Mouse (Mus musculus) stomach, postnatal 0 days (tissue): Measurements from ENCODE around the gene Gda. TPM values are rescaled to one million over a fixed set of nuclear protein-coding genes. Genes with fewer than 3 reads are reported as not detected.

Source experiments
- ATAC-seq: fragments of 200-750 bp; cut with Nextera tagmentation; 2 replicates; pipeline ENCODE4 v1.8.0; 2017; ENCODE audit not compliant: low FRiP score, low TSS enrichment
- DNase-seq: peaks from one replicate; pipeline ENCODE4 v3.0.0-alpha.2; 2016; ENCODE audit warnings: low spot score
- H3K27ac ChIP-seq: fragments of 300-500 bp; sonication (generic); replicated peaks from 2 replicates; pipeline ENCODE4 v1.5.1; 2014; ENCODE audit warnings: mild to moderate bottlenecking, control low read depth
- H3K27me3 ChIP-seq: fragments of 300-500 bp; sonication (generic); 2 replicates; pipeline ENCODE4 v1.6.1; 2014; ENCODE audit warnings: low read length; ENCODE audit not compliant: control insufficient read depth, insufficient read depth
- H3K36me3 ChIP-seq: fragments of 300-500 bp; sonication (generic); 2 replicates; pipeline ENCODE4 v1.6.1; 2014; ENCODE audit warnings: low read length, mixed read lengths; ENCODE audit not compliant: control insufficient read depth, insufficient read depth
- H3K4me1 ChIP-seq: fragments of 300-500 bp; sonication (generic); replicated peaks from 2 replicates; pipeline ENCODE4 v1.6.1; 2014; ENCODE audit warnings: antibody characterized with exemption; ENCODE audit not compliant: control insufficient read depth, insufficient read depth
- H3K4me2 ChIP-seq: fragments of 300-500 bp; sonication (generic); replicated peaks from 2 replicates; pipeline ENCODE4 v1.6.1; 2014; ENCODE audit warnings: low read depth, mild to moderate bottlenecking, control low read depth, moderate library complexity
- H3K4me3 ChIP-seq: fragments of 300-500 bp; sonication (generic); 2 replicates; pipeline ENCODE4 v1.5.1; 2014; ENCODE audit warnings: low read depth, low read length, control low read depth
- H3K9ac ChIP-seq: fragments of 300-500 bp; sonication (generic); 2 replicates; pipeline ENCODE4 v1.6.1; 2014; ENCODE audit warnings: mild to moderate bottlenecking, low read length, control low read depth, mixed read lengths
- H3K9me3 ChIP-seq: fragments of 300-500 bp; sonication (generic); 2 replicates; pipeline ENCODE4 v1.6.1; 2016; ENCODE audit warnings: low read length; ENCODE audit not compliant: control insufficient read depth
- CTCF ChIP-seq: IDR thresholded peaks from 2 replicates; pipeline ENCODE4 v1.5.1; 2016; ENCODE audit warnings: antibody characterized with exemption, low read depth, mild to moderate bottlenecking, moderate library complexity
- EP300 ChIP-seq: optimal IDR thresholded peaks from 2 replicates; pipeline ENCODE3; 2016; ENCODE audit warnings: antibody characterized with exemption
- WGBS: fragments of 180-500 bp; shearing (Covaris S2); extraction: QIAGEN DNeasy Blood & Tissue Kit; methylation state at CpG from one replicate; pipeline ENCODE4 v1.1.7; 2014; 5-methylcytosine and 5-hydroxymethylcytosine counted together
- polyA plus RNA-seq: library from polyadenylated mRNA; unstranded; fragments of >200 nt; fragmentation: Nextera tagmentation; extraction: Ambion mirVana; gene quantifications from 2 replicates; pipeline ENCODE4 v1.2.1, GENCODE M21; 2015

The Gda gene
- polyA plus RNA-seq, 1 experiment from 2014 or later, result 0.22 TPM

- no peak for DNase-seq
- no peak for ATAC-seq
- Histone ChIP-seq H3K27ac (no peak overlapping the region), H3K27me3 (no peaks in the 10 kb centered on the region), H3K9me3 (no peaks in the 10 kb centered on the region), H3K4me1 (no peaks in the 10 kb centered on the region), H3K4me3 (no peak overlapping the region), H3K9ac (no peak overlapping the region), H3K36me3 (no peaks in the 10 kb centered on the region), H3K4me2 (no peak overlapping the region)
- 47% methylated on average over 2 of the region's 2 CpGs for WGBS
- TF ChIP-seq EP300 (peak; percentile 64), CTCF (no peak)
These were observed 26.2 kb upstream of the Gda start for GRCm38 (mm10) chr19:21499394-21499983.

GRCm38 (mm10) chr19:21495817-21496216 lies 22.6 kb upstream of the Gda start:
- no peak overlapping the region for H3K9ac ChIP-seq
- H3K27ac ChIP-seq, result no peak overlapping the region
- ATAC-seq (no peak), DNase-seq (no peak)
- WGBS, result 57% methylated on average over 4 of the region's 4 CpGs
- no peaks in the 10 kb centered on the region for H3K9me3 ChIP-seq
- no peak for TF ChIP-seq CTCF
- H3K27me3 ChIP-seq, result no peaks in the 10 kb centered on the region
- no peak overlapping the region for H3K4me2 ChIP-seq
- H3K4me3 ChIP-seq, result no peak overlapping the region
- H3K36me3 ChIP-seq, result no peaks in the 10 kb centered on the region
- no peaks in the 10 kb centered on the region for H3K4me1 ChIP-seq

DNA sequence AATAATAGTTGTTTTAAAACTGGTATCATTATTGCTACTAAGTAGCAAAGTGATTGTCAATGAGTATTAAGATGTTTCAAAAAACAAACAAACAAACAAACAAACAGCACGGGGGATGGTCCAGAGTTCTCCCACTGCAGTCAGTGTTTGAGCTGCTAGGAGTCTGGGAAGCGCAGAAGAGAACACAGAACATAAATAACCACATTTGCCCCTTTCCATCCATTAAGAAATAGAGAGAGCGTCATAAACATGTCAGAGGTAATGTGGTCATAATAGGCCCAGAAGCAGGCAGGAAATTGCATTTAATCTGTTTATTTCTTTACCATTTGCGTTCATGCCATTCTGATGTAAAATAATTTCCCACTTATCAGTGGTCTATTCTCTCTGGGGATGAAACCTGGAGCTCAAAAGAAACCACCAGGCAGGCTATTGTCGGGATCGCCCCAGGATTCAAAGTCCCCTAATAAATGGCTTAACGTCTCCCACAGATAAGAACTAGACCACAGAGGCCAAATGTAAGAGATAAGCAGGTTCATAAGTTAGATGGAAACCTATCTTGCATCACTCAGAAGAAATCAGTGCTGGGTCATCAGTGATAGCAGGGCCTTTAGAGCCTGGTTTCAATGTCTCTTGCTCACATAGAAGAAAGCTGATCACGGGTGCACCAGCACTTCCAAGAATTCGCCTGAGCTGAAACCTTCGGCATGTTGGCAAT lies 20.7 kb upstream of the Gda start:
- Histone ChIP-seq H3K27me3 (no peaks in the 10 kb centered on the region), H3K36me3 (no peaks in the 10 kb centered on the region), H3K4me2 (no peak overlapping the region), H3K4me3 (no peak overlapping the region), H3K27ac (no peak overlapping the region), H3K9ac (no peak overlapping the region), H3K9me3 (no peaks in the 10 kb centered on the region), H3K4me1 (no peaks in the 10 kb centered on the region)
- TF ChIP-seq CTCF (no peak), EP300 (no peak)
- DNase-seq, result no peak
- no peak for ATAC-seq
- 70% methylated on average over 10 of the region's 10 CpGs for WGBS

DNA sequence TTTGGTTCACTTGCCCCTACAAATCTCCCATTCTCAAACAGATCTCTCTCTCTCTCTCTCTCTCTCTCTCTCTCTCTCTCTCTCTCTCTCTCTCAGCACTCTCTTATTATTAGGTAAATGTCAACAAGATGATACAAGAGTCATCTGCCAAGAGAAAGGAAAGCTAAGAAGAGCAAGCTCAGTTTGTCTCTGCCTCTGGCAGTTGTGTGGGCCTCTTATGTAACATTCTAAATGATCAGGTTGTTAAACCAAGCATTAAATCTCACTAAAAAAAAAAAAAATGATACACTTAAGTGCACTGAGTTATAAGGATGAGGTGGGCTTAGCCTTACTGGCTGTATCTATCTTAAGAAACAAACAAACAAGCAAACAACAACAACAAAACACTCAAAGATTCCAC lies 18.1 kb upstream of the Gda start:
- no peaks in the 10 kb centered on the region for H3K36me3 ChIP-seq
- ATAC-seq, result no peak
- no peaks in the 10 kb centered on the region for H3K4me1 ChIP-seq
- H3K4me3 ChIP-seq, result no peak overlapping the region
- no peak overlapping the region for H3K27ac ChIP-seq
- H3K9ac ChIP-seq, result no peak overlapping the region
- no peak overlapping the region for H3K4me2 ChIP-seq
- H3K27me3 ChIP-seq, result no peaks in the 10 kb centered on the region
- DNase-seq, result no peak
- no peak for TF ChIP-seq CTCF
- H3K9me3 ChIP-seq, result no peaks in the 10 kb centered on the region

- Histone ChIP-seq H3K9me3 (no peaks in the 10 kb centered on the region), H3K36me3 (no peaks in the 10 kb centered on the region), H3K4me1 (no peaks in the 10 kb centered on the region), H3K4me3 (no peak overlapping the region), H3K27me3 (no peaks in the 10 kb centered on the region), H3K4me2 (no peak overlapping the region), H3K27ac (no peak overlapping the region), H3K9ac (no peak overlapping the region)
- ATAC-seq (no peak), DNase-seq (no peak)
- 79% methylated on average over 5 of the region's 5 CpGs for WGBS
- no peak for TF ChIP-seq EP300
- no peak for TF ChIP-seq CTCF
These were observed 14.1 kb upstream of the Gda start for GRCm38 (mm10) chr19:21487124-21487944.

- DNase-seq (no peak), ATAC-seq (no peak)
- WGBS, result 73% methylated on average over 2 of the region's 2 CpGs
- no peak overlapping the region for H3K4me3 ChIP-seq
- H3K4me1 ChIP-seq, result no peaks in the 10 kb centered on the region
- no peak overlapping the region for H3K9ac ChIP-seq
- H3K36me3 ChIP-seq, result no peaks in the 10 kb centered on the region
- no peak overlapping the region for H3K27ac ChIP-seq
- no peak overlapping the region for H3K4me2 ChIP-seq
- TF ChIP-seq EP300 (no peak), CTCF (no peak)
- no peaks in the 10 kb centered on the region for H3K27me3 ChIP-seq
- no peaks in the 10 kb centered on the region for H3K9me3 ChIP-seq
These were observed 8.9 kb upstream of the Gda start for GRCm38 (mm10) chr19:21482096-21482495.
